Mouse (Mus musculus): ENCODE results near the gene Rps26. TPM values are rescaled to one million over a fixed set of nuclear protein-coding genes. Genes with fewer than 3 reads are reported as not detected.
A peak's percentile ranks its signal among the peaks of the same experiment; 100 is the strongest.

Gene Rps26
- polyA plus RNA-seq, 2 experiments from 2014 or later, result 1,420 to 1,755 TPM

DNA sequence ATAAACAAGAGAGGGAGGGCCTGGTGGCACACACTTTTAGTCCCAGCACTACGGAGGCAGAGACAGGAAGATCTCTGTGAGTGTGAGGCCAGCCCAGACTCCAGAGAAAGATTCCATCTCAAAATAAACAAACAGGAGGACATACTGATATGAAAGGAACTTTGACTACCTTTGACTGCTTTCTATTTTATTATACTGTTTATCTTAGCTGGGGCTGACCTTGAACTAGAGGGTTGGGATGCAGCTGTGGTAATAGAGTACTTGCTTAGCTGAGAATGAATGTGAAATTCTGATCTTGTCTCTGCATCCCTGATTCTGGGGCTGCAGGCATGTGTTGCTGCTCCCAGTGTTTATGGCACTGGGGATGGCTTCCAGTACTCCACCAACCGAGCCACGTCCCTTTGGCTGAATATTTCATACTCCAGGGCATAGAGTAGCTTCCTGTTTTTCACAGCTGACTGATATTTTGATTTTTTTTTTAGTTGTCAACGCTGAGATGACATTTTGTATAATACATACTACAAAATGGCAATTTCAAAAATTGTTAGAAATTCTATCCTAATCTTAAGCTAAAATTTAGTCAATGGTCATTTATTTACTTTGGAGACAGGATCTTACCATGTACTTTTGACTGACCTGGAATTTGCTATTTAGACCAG, 23.9 kb downstream of the Rps26 start:
- ATAC-seq, result no peak

DNA sequence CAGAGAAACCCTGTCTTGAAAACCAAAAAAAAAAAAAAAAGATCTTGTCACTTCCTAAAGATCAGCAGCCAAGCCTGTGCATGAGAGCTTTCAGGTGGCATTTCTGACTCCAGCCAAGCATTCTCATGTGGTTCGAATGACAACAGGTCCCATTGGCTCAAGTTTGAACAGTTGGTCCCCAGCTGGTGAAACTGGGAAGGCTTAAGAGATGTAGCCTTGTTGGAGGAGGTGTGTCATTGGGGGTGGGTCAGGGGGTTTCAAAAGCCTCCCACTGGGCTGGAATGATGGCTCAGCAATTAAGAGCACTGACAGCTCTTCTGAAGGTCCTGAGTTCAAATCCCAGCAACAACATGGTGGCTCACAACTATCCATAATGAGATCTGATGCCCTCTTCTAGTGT, 25.0 kb downstream of the Rps26 start:
- ATAC-seq, result no peak

DNA sequence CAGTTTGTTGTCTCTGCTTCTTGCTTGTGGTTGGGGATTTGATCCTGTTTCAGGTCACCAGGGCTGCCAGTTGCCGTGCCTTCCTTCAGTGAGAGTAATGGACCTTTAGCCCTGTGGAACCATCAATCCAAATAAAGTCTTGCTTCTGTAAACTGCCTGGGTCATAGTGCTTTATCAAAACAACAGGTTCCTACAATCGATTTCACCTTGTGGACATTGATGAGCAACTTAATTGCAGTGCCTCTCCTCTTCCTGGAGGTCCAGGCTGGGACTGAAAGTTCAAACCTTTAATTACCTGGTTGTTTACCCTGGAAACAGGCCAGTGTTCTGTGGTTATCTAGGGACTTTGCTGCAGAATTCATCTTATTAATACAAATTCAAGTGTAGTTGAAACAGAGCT, 28.1 kb downstream of the Rps26 start:
- ATAC-seq, result no peak

DNA sequence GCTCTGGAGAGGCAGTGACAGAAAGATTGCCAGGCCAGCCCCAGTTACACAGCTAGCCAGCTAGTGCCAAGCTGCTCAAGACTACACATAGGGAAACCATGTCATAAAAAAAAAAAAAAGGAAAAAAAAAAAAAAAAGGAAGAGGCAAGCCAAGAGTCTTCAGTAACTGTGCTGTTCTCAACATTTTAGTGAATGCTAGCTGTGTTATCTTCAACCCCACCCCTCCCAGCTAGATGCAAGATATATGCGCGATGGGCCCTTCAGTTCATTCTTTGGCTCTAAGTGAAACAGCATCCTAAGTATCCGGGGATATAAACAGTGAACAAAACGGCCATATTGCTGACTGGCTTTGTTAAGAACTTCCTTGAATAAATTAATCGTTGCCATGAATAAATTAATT, 33.8 kb downstream of the Rps26 start:
- ATAC-seq, result no peak

DNA sequence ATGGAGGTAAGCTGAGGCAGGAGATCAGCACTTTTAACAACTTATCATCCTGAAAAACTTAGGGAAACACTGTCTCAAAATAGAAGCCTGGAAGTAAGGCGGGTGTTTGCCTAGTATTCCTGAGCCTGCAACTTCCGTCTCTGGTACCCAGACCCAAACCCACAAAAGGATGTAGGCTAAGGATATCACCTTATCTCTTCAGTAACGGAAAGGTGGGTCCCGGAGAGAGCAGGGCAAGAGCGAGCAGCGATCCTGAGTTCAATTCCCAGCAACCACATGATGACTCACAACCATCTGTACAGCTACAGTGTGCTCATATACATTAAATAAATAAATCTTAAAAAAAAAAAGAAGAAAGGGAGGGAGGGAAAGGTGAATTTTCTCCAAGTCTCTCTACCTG, 35.1 kb downstream of the Rps26 start:
- ATAC-seq, result no peak

DNA sequence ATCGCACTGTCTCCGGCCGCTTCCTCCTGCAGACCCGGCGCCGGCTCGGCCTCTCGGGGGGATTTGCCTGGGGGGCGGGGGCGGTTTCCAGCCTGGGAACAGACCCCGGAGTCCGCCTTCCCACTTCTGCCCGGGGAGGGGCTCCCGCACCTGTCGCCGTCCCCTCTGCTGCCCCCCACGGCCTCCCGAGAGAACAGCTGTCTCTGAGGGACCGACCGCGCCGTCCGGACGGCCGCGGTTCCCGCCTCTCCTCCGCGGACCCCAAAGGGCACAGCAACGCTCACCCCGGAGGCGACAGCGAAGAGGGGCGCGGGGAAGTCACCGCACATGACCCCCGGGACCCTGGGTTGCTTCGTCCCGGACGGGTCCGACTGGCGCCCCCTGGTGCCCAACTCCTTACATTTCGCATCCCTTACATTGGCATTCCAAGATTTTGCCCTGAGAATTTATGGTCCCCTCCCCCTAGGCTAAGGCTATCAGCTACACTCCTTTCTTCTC, 36.3 kb downstream of the Rps26 start:
- peak; percentile 49 for ATAC-seq

DNA sequence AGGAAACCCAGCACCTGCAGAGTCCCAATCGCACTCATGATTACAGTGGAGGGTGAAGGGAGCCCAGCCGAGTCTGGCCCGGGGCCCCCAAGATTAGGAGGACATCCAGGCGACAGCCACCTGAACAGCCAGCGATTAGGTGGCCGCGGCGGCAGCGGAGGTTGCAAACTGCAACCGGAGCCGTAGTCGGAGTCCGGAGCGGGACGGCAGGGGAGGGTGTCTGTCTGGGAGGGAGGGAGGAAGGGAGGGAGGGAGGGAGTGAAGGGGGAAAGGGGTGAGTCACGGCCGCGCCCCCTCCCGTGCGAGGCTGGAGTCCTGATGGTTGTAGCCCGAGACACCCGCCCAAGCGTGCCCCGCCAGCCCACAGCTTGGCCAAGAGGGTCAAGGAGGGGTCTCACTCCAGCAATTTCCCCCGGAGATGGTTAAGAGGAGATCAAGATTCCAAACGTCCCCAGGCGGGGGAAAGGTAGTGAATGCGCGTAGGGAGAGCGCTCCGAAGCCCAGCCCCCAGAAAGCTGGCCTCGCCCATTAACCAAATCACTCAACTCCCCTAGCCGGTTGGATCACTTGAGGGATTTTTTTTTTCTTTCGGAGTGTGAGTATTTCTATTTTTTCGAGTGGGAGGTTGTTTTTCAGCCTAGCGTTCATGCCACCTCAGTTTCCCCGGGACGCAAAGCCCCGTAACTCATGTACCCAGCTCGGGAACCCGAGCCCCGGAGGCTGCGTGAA, 36.9 kb downstream of the Rps26 start, which contains the start of gene Erbb3:
TSS of gene Erbb3 (minus strand) at position 189 of the 729 bp plus-strand sequence.
- peak; percentile 74 for ATAC-seq

DNA sequence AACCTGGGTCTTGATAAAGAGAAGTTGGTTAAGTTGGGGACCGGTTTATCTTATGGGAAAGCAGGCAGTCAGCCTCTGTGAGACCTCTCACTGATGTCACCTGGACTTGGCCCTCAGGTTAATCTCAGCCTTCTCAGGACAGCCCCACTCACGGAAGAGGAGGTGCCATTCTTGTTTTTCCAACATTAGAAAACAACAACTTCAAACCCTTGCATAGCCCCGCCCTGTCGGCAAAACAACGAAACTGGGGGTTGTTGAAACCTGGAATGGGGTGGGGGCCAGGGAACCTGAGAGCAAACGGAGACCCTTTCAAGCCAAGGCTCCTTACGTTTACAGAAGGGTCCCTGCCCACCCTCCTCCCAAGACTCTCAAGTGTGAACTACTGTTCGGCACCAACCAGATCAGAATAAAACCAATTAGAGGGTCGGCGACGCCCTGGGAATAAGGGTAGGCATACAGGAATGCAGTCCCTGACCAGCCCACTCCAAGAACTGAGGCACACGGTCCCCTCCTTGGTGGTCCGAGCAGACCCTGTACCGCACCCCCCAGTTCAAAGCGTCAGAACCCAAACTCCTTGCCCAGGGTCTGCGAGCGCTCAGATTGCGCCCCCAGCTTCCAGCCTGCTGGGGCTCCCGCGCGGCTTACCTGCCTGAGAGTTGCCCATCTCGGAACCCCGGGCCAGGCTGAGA, 37.6 kb downstream of the Rps26 start:
- no peak for ATAC-seq

DNA sequence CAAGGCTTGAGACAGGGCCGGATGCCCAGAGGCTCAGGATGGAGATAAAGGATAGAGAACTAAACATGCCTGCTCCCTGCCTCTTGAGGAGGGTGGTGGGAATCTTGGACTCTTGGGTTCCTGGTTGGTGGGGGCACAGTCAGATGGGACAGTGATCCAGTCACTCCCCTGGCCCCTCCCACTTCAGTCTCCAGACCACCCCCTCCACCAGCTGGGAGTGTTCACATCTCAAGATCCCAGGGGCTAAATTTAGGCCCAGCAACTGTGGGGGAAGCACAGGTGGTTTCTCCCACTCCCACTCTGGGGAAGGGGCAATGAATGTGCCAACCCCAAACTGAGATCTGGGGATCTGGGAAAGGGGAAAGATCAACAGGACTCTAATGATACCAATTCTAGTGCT, 38.4 kb downstream of the Rps26 start:
- ATAC-seq, result no peak

DNA sequence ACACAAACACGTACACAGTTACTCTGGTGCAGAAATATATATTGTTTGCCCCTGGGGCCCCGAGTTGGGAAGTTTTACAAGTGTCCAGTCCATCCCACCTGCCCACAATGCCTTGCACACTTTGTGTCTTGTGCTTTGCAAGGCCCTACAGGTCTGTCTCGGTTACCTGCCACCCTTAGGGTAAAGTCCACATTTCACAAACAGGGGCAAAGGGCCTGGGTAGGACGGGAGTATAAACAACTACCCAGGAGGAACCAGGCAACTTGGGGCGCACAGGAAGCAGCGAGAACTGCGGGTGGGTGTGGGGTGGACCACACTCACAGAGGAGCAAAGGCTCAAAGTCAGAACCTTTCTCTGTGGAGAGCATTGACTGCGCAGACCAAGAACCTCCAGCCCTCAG, 38.9 kb downstream of the Rps26 start:
- ATAC-seq, result no peak

DNA sequence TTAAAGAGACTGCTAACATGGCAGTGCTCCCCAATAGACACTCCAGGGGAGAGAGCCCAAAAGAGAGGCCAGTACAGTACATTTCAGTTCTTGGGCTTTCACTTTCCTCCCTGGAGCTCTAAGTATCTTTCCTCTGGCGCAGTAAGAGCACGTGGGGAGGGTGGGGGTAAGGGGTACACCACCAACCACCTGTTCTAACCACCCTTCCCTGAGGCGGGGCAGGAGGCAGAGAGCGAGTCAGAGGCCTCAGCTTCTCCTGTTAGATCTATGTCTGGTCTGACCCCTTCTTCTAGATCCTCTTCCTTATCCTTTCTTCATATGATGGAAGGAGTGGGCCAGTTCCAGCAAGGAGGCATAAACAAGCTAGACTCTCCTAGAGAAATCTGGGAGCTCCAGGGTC, 39.4 kb downstream of the Rps26 start:
- no peak for ATAC-seq

DNA sequence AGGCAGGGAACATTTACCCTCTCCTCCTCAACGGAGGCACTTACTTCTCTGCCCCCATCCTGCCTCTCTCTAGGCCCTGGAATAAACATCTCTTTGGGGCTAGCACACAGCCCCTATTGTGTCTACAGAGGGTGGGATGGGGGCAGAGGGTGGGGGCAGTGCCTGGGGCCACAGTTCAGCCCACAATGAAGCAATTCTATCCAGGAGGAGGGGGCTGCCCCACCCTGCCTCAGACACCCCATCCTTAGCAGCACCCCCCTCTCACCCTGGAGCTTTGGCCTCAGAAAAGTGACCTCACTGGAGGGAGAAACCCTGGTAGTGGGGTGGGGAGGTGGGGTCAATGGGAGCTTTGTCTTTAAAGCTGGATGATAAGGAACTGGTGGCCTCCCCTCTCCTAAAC, 40.0 kb downstream of the Rps26 start:
- no peak for ATAC-seq

DNA sequence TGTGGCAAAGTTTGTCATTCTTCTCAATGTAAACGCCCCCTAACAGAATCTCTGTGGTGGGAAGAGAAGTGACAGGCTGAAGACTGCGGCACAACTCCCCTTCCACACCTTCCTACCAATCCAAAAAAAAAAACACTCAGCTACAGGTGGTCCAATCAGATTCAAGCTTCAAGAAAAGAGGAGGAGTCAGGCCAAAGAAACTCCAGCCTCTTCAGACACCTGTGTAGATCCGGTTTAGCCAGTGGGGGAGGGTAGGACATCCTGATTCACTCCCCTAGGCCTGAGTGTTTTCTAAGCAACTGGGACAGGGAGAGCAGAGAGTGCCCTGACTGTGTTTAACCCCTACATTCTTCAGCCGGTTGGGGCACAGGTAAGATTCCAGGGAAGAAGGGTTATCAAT, 42.2 kb downstream of the Rps26 start:
- no peak for ATAC-seq

DNA sequence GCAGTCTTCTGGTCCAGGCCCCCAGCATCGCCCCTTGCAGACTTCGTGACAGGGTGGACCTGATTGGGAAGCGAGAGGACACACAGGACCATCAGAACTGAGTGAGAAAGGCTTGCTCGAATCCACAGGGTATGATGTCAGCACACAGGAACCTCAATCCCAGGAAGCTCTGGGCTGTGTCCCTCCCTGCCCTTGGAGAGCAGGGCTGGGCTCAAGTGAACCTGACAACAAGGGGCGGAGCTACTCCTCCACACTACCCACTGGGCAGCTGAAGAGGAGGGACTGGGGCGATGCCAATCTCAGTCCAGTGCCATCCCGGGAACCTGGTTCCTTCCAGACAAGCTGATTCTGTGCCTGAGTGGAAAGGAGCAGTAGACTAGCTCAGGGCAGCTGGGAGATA, 42.9 kb downstream of the Rps26 start:
- no peak for ATAC-seq

DNA sequence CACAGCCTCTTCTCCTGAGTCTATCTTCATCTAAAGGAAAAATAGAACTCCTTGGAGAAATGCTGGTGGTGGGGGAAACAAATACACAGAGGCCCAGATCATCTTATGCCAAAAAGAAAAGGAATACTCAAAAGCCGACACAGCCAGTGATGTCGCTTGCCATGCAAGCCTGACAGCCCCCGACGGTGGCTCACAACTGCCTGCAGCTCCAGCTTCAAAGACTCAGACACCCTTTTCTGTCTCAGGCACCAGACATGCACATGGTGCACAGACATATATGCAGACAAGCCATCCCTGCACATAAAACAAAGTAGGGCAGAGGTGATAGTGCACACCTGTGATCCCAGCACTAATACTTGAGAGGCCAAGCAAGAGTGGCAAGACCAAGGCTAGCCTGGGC, 46.8 kb downstream of the Rps26 start:
- no peak for ATAC-seq

DNA sequence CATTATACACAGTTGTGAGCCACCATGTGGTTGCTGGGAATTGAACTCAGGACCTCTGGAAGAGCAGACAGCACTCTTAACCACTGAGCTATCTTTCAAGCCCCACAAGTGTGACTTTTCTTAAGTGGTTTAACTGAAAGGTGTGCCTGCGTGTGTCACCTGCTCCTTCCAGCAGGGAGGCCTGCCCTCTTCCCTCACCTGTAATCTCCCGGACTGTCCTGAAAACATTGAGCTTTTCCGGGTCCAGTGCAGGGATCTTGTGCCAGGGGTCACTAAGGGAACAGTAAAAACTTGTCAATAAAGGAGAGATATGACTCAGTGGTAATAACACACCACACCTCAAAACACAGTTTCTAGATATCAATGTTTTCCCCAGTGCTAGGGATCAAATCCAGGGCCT, 47.2 kb downstream of the Rps26 start:
- no peak for ATAC-seq

DNA sequence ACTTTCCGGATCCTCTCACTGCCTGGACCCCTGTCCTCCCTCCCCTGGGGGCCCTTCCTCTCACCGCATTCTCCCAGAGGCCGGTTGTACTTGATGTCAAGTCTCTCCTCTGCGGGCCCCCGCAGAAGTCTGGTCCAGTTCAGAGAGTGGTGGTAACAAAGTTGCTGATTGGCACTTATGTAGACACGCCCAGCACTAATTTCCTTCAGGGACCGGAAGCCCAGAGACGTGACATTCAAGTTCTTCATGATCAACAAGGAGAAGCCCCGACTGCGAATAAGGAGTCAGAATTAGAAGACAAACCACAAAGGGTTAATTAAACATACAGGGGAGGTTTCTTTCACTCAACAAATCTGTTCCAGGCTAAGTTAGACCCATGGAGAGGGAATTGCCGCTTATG, 48.2 kb downstream of the Rps26 start:
- peak; percentile 88 for ATAC-seq

DNA sequence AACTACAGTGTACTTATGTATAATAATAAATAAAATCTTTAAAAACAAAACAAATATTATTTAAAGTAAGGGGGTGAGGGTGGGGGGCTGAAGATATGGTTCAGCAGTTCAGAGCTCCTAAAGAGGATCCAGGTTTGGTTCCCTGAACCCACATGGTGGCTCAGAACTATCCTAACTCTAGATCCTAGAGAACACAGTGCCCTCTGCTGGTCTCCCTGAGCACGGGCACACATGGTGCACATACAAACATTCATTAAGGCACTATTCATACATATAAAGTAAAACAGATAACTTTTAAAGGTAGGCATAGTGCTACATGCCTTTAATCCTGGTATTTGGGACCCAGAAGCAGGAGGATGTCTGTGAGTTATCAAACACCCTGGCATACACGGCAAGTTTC, 51.5 kb downstream of the Rps26 start:
- ATAC-seq, result no peak

Other genes starting within 250 kb of the Rps26 start
- gene Ankrd52, start 249.6 kb downstream of the Rps26 start, polyA plus RNA-seq (2017; shearing (Covaris generic)), result 1 to 10 TPM; 2.3 to 3.3 TPM
- not detected for gene Slc39a5, start 225.5 kb downstream of the Rps26 start, polyA plus RNA-seq (2017; shearing (Covaris generic))
- gene Nabp2, start 215.3 kb downstream of the Rps26 start, polyA plus RNA-seq (2017; shearing (Covaris generic)), result 10 to 100 TPM; 63.3 to 77.5 TPM
- gene Rnf41, start 215.1 kb downstream of the Rps26 start, polyA plus RNA-seq (2017; shearing (Covaris generic)), result 10 to 100 TPM; 28.7 to 51.8 TPM
- gene Smarcc2, start 167.5 kb downstream of the Rps26 start, polyA plus RNA-seq (2017; shearing (Covaris generic)), result 10 to 100 TPM; 45.7 to 62.7 TPM
- 100 to 1,000 TPM; 937 to 954 TPM for gene Myl6, start 132.6 kb downstream of the Rps26 start, polyA plus RNA-seq (2017; shearing (Covaris generic))
- 1 to 10 TPM; 4.3 to 5.4 TPM for gene Myl6b, start 128.1 kb downstream of the Rps26 start, polyA plus RNA-seq (2017; shearing (Covaris generic))
- gene Esyt1, start 100.9 kb downstream of the Rps26 start, polyA plus RNA-seq (2017; shearing (Covaris generic)), result 10 to 100 TPM; 68.4 to 84.4 TPM
- gene Zc3h10, start 79.0 kb downstream of the Rps26 start, polyA plus RNA-seq (2017; shearing (Covaris generic)), result 10 to 100 TPM in 1 of 2 experiments, 1 to 10 TPM in 1; 9.2 to 11.8 TPM
- 1,000 to 10,000 TPM; 4,848 to 7,095 TPM for gene Rpl41, start 77.4 kb downstream of the Rps26 start, polyA plus RNA-seq (2017; shearing (Covaris generic))
- 100 to 1,000 TPM; 114 to 117 TPM for gene Pa2g4, start 60.8 kb downstream of the Rps26 start, polyA plus RNA-seq (2017; shearing (Covaris generic))
- gene Erbb3, start 37.1 kb downstream of the Rps26 start, polyA plus RNA-seq (2017; shearing (Covaris generic)), result 1 to 10 TPM; 6.6 to 9.3 TPM
- gene Ikzf4, start 19.2 kb upstream of the Rps26 start, polyA plus RNA-seq (2017; shearing (Covaris generic)), result 100 to 1,000 TPM; 102 to 158 TPM
- gene Suox, start 47.3 kb upstream of the Rps26 start, polyA plus RNA-seq (2017; shearing (Covaris generic)), result 10 to 100 TPM; 25.7 to 44.3 TPM
- gene Rab5b, start 69.5 kb upstream of the Rps26 start, polyA plus RNA-seq (2017; shearing (Covaris generic)), result 100 to 1,000 TPM in 1 of 2 experiments, 10 to 100 TPM in 1; 69.1 to 111 TPM
- gene Pmel, start 77.4 kb upstream of the Rps26 start, polyA plus RNA-seq (2017; shearing (Covaris generic)), result 1 to 10 TPM; 4.8 TPM
- 10 to 100 TPM; 19.7 to 23.2 TPM for gene Cdk2, start 78.3 kb upstream of the Rps26 start, polyA plus RNA-seq (2017; shearing (Covaris generic))
- gene Dgka, start 118.1 kb upstream of the Rps26 start, polyA plus RNA-seq (2017; shearing (Covaris generic)), result 100 to 1,000 TPM; 322 to 370 TPM
- 10 to 100 TPM; 58.0 to 86.6 TPM for gene Pym1, start 121.1 kb upstream of the Rps26 start, polyA plus RNA-seq (2017; shearing (Covaris generic))
- under 1 TPM in 1 of 2 experiments, not detected in 1; 0.27 TPM for gene Mmp19, start 164.2 kb upstream of the Rps26 start, polyA plus RNA-seq (2017; shearing (Covaris generic))
- gene Dnajc14, start 177.3 kb upstream of the Rps26 start, polyA plus RNA-seq (2017; shearing (Covaris generic)), result 100 to 1,000 TPM in 1 of 2 experiments, 10 to 100 TPM in 1; 73.0 to 125 TPM
- 1 to 10 TPM; 2.9 to 9.2 TPM for gene Tmem198b, start 177.6 kb upstream of the Rps26 start, polyA plus RNA-seq (2017; shearing (Covaris generic))
- 100 to 1,000 TPM; 199 to 211 TPM for gene Sarnp, start 190.6 kb upstream of the Rps26 start, polyA plus RNA-seq (2017; shearing (Covaris generic))
- 10 to 100 TPM; 66.1 to 66.4 TPM for gene Ormdl2, start 194.9 kb upstream of the Rps26 start, polyA plus RNA-seq (2017; shearing (Covaris generic))

Measured in CD4-positive, CD25-positive, alpha-beta regulatory T cell, adult 4 months (primary cell).